Mouse (Mus musculus) left cerebral cortex, adult 9 months (tissue): ENCODE measurements around the gene Olfr1205.

ENCODE experiments used
- DNase-seq, 2 experiments: peaks; one replicate each; pipeline ENCODE4 v3.0.0; 2022; ENCODE audit warnings: low spot score in 2 of 2

The Olfr1205 gene

GRCm38 (mm10) chr2:88829437-88829836 lies at the start of gene Olfr1205:
TSS of gene Olfr1205 (plus strand) at chr2:88829737.
- no peak for DNase-seq

- DNase-seq, result no peak
Observed at GRCm38 (mm10) chr2:88792736-88793135, 36.8 kb upstream of the Olfr1205 start, which contains the start of gene Olfr1201. TSS of gene Olfr1201 (plus strand) at chr2:88793036.

- no peak for DNase-seq
Observed at GRCm38 (mm10) chr2:88814196-88814595, 15.3 kb upstream of the Olfr1205 start, which contains the start of gene Olfr1202. TSS of gene Olfr1202 (plus strand) at chr2:88814496.

- no peak for DNase-seq
Observed at GRCm38 (mm10) chr2:88838477-88838876, 8.9 kb downstream of the Olfr1205 start.

- DNase-seq, result no peak
Observed at GRCm38 (mm10) chr2:88848992-88849391, 19.5 kb downstream of the Olfr1205 start, which contains the start of gene Olfr1204. TSS of gene Olfr1204 (plus strand) at chr2:88849292.

- DNase-seq, result no peak
Observed at GRCm38 (mm10) chr2:88862931-88863330, 33.4 kb downstream of the Olfr1205 start, which contains the start of gene Olfr1206. TSS of gene Olfr1206 (plus strand) at chr2:88863231.
